Mouse (Mus musculus) heart, postnatal 0 days (tissue): ENCODE measurements around the gene Tnfsfm13.

Source experiments
- CTCF ChIP-seq: IDR thresholded peaks from 2 replicates; pipeline ENCODE4 v1.5.1; 2016; ENCODE audit warnings: antibody characterized with exemption, control low read depth, low read depth
- EP300 ChIP-seq: IDR thresholded peaks from 2 replicates; pipeline ENCODE4 v1.6.1; 2016; ENCODE audit warnings: antibody characterized with exemption, low read depth

DNA sequence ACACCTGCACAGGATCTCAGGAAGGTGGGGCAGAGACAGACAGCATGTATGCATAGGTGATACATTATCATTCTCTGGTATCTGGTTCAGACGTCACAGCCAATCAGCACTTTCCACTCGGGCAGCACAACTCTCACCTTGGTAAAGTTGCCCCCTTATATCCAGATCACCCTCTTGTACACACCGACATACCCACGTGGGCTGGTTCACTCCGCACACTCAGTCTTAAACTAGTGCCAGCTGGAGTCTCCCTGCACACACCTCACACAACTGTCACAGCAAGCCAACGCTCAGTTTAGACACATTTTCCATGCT is 895 bp downstream of the Tnfsfm13 start:
- TF ChIP-seq EP300 (no peak), CTCF (no peak)
